Mouse (Mus musculus) thymus, adult 2 months (tissue): Measurements from ENCODE around the gene Ap4e1.
"Not testable (repeated sequence)": the region's sequence is repeated elsewhere in the genome, so short reads cannot be mapped to it uniquely, and the experiment has no call there.

Experiments used
- CTCF ChIP-seq: fragments of 200-500 bp; IDR thresholded peaks from 2 replicates; pipeline ENCODE4 v1.5.1; 2012; ENCODE audit warnings: mild to moderate bottlenecking, control low read depth, low read length, moderate library complexity, borderline replicate concordance; ENCODE audit not compliant: control insufficient read depth, poor library complexity, insufficient read depth; ENCODE audit errors: extremely low read depth
- POLR2A ChIP-seq: fragments of 200-500 bp; IDR thresholded peaks from 2 replicates; pipeline ENCODE4 v1.6.1; 2012; ENCODE audit warnings: mild to moderate bottlenecking, low read length, control low read depth, moderate library complexity; ENCODE audit not compliant: control insufficient read depth, poor library complexity, insufficient read depth; ENCODE audit errors: extremely low read depth

DNA sequence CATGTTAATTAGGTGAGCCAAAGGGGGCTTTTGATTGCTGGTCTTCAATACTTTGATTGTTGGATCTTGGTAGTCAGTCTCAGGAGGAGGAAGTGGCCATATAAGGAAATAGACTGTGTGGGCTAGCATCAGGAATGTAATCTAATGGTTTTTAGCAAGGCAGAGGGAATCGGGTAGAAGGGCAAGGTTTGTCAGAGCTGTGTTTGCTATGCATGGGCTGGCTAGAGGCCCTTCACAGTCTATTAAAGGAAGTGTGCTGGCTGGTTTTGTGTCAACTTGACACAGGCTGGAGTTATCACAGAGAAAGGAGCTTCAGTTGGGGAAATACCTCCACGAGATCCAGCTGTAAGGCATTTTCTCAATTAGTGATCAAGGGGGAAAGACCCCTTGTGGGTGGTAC, 70.5 kb downstream of the Ap4e1 start:
- not testable (repeated sequence) for TF ChIP-seq POLR2A, CTCF
